Mouse (Mus musculus): Measurements from ENCODE around the gene Ihh. TPM values are rescaled to one million over a fixed set of nuclear protein-coding genes. Genes with fewer than 3 reads are reported as not detected.
A peak's percentile ranks its signal among the peaks of the same experiment; 100 is the strongest.

The Ihh gene
- total and polyA plus RNA-seq, 2 experiments from 2014 or later: 0.19 to 0.29 TPM

GRCm38 (mm10) chr1:74961722-74962121 is 10.2 kb upstream of the Ihh start:
- Histone ChIP-seq H3K9ac (no peak overlapping the region), H3K27me3 (ENCODE audit: insufficient read depth, low read length) (peaks cover 5% of the 10 kb centered on the region; the same call in 1 of the 2 replicates), H3K9me3 (ENCODE audit: low read length) (no peaks in the 10 kb centered on the region), H3K36me3 (ENCODE audit: insufficient read depth) (no peaks in the 10 kb centered on the region), H3K4me2 (ENCODE audit: low read depth) (no peak overlapping the region), H3K27ac (ENCODE audit: low read depth, low read length) (no peak overlapping the region), H3K4me1 (ENCODE audit: insufficient read depth) (no peaks in the 10 kb centered on the region), H3K4me3 (ENCODE audit: low read depth, low read length) (no peak overlapping the region)
- WGBS: 85% methylated on average over 7 of the region's 7 CpGs
- TF ChIP-seq CTCF (IDR thresholded peaks at IDR 0.05; ENCODE audit: low read depth): no peak
- ATAC-seq (no peak), DNase-seq (no peak)

- Histone ChIP-seq H3K4me1 (ENCODE audit: insufficient read depth) (no peaks in the 10 kb centered on the region), H3K27me3 (ENCODE audit: insufficient read depth, low read length) (peaks cover 5% of the 10 kb centered on the region), H3K4me2 (ENCODE audit: low read depth) (no peak overlapping the region), H3K4me3 (ENCODE audit: low read depth, low read length) (no peak overlapping the region), H3K27ac (ENCODE audit: low read depth, low read length) (no peak overlapping the region), H3K9me3 (ENCODE audit: low read length) (no peaks in the 10 kb centered on the region), H3K36me3 (ENCODE audit: insufficient read depth) (no peaks in the 10 kb centered on the region), H3K9ac (no peak overlapping the region)
- TF ChIP-seq CTCF (IDR thresholded peaks at IDR 0.05; ENCODE audit: low read depth): no peak
- 93% methylated on average over 7 of the region's 7 CpGs for WGBS
- no peak for DNase-seq
- no peak for ATAC-seq
Observed at GRCm38 (mm10) chr1:74960059-74960458, 8.6 kb upstream of the Ihh start.

- Histone ChIP-seq H3K27ac (ENCODE audit: low read depth, low read length) (no peak overlapping the region), H3K36me3 (ENCODE audit: insufficient read depth) (no peaks in the 10 kb centered on the region), H3K9ac (0 out of 2 replicates have a peak overlapping the region, but pooled peaks have one; percentile 28), H3K9me3 (ENCODE audit: low read length) (no peaks in the 10 kb centered on the region), H3K27me3 (ENCODE audit: insufficient read depth, low read length) (peaks cover 81% of the 10 kb centered on the region), H3K4me3 (ENCODE audit: low read depth, low read length) (peak overlapping the region; percentile 32), H3K4me2 (ENCODE audit: low read depth) (peak overlapping the region; percentile 54), H3K4me1 (ENCODE audit: insufficient read depth) (0 out of 2 replicates have a peak, but pooled peaks cover 18% of the 10 kb centered on the region)
- TF ChIP-seq CTCF (IDR thresholded peaks at IDR 0.05; ENCODE audit: low read depth): no peak
- ATAC-seq (no peak), DNase-seq (no peak)
- 1% methylated on average over 77 of the region's 84 CpGs for WGBS
Observed at GRCm38 (mm10) chr1:74950576-74951490, 639 bp downstream of the Ihh start.

GRCm38 (mm10) chr1:74950066-74950465 is 1.4 kb downstream of the Ihh start:
- peak overlapping the region; percentile 54 for H3K4me2 ChIP-seq (ENCODE audit: low read depth)
- H3K4me3 ChIP-seq (ENCODE audit: low read depth, low read length): peak overlapping the region; percentile 32
- no peaks in the 10 kb centered on the region for H3K36me3 ChIP-seq (ENCODE audit: insufficient read depth)
- ATAC-seq (no peak), DNase-seq (no peak)
- H3K4me1 ChIP-seq (ENCODE audit: insufficient read depth): 0 out of 2 replicates have a peak, but pooled peaks cover 18% of the 10 kb centered on the region
- no peak overlapping the region for H3K9ac ChIP-seq
- no peak for TF ChIP-seq CTCF (IDR thresholded peaks at IDR 0.05; ENCODE audit: low read depth)
- WGBS: 3% methylated on average over 16 of the region's 16 CpGs
- H3K27ac ChIP-seq (ENCODE audit: low read depth, low read length): no peak overlapping the region
- peaks cover 81% of the 10 kb centered on the region for H3K27me3 ChIP-seq (ENCODE audit: insufficient read depth, low read length)
- H3K9me3 ChIP-seq (ENCODE audit: low read length): no peaks in the 10 kb centered on the region

GRCm38 (mm10) chr1:74949666-74950050 is 1.8 kb downstream of the Ihh start:
- H3K9me3 ChIP-seq (ENCODE audit: low read length): no peaks in the 10 kb centered on the region
- DNase-seq: no peak
- H3K9ac ChIP-seq: no peak overlapping the region
- peaks cover 77% of the 10 kb centered on the region for H3K27me3 ChIP-seq (ENCODE audit: insufficient read depth, low read length)
- H3K4me1 ChIP-seq (ENCODE audit: insufficient read depth): 0 out of 2 replicates have a peak, but pooled peaks cover 18% of the 10 kb centered on the region
- H3K36me3 ChIP-seq (ENCODE audit: insufficient read depth): no peaks in the 10 kb centered on the region
- no peak overlapping the region for H3K4me2 ChIP-seq (ENCODE audit: low read depth)
- H3K4me3 ChIP-seq (ENCODE audit: low read depth, low read length): no peak overlapping the region
- no peak overlapping the region for H3K27ac ChIP-seq (ENCODE audit: low read depth, low read length)
- ATAC-seq: no peak
- TF ChIP-seq CTCF (IDR thresholded peaks at IDR 0.05; ENCODE audit: low read depth): no peak
- 4% methylated on average over 24 of the region's 24 CpGs for WGBS

- Histone ChIP-seq H3K27me3 (ENCODE audit: insufficient read depth, low read length) (peaks cover 71% of the 10 kb centered on the region), H3K4me3 (ENCODE audit: low read depth, low read length) (0 out of 2 replicates have a peak overlapping the region, but pooled peaks have one; percentile 7), H3K9me3 (ENCODE audit: low read length) (no peaks in the 10 kb centered on the region), H3K9ac (no peak overlapping the region), H3K27ac (ENCODE audit: low read depth, low read length) (no peak overlapping the region), H3K36me3 (ENCODE audit: insufficient read depth) (no peaks in the 10 kb centered on the region), H3K4me1 (ENCODE audit: insufficient read depth) (0 out of 2 replicates have a peak, but pooled peaks cover 18% of the 10 kb centered on the region), H3K4me2 (ENCODE audit: low read depth) (no peak overlapping the region)
- peak; percentile 82 for TF ChIP-seq CTCF (IDR thresholded peaks at IDR 0.05; ENCODE audit: low read depth)
- DNase-seq (peak; percentile 69), ATAC-seq (peak; percentile 85)
- WGBS: 4% methylated on average over 20 of the region's 20 CpGs
Observed at GRCm38 (mm10) chr1:74948784-74949665, 2.4 kb downstream of the Ihh start.

All from forebrain, postnatal 0 days (tissue).